Mouse (Mus musculus) hindbrain, embryonic 14.5 days (tissue): Measurements from ENCODE around the gene Ppib. TPM values are rescaled to one million over a fixed set of nuclear protein-coding genes. Genes with fewer than 3 reads are reported as not detected.
A peak's percentile ranks its signal among the peaks of the same experiment; 100 is the strongest.

Experiments
- ATAC-seq: fragments of 200-750 bp; cut with Nextera tagmentation; 2 replicates; pipeline ENCODE4 v1.8.0; 2017; ENCODE audit warnings: moderate number of reproducible peaks, mild to moderate bottlenecking, moderate TSS enrichment, moderate library complexity; ENCODE audit not compliant: low FRiP score
- DNase-seq: peaks from one replicate; pipeline ENCODE4 v3.0.0-alpha.2; 2015; ENCODE audit warnings: low spot score
- H3K27ac ChIP-seq: fragments of 300-500 bp; sonication (generic); 2 replicates; pipeline ENCODE4 v1.5.1; 2014; ENCODE audit warnings: mild to moderate bottlenecking, moderate library complexity
- H3K27me3 ChIP-seq: fragments of 300-500 bp; sonication (generic); 2 replicates; pipeline ENCODE4 v1.6.1; 2014; ENCODE audit warnings: mild to moderate bottlenecking, low read length, mixed read lengths; ENCODE audit not compliant: control insufficient read depth, insufficient read depth
- H3K36me3 ChIP-seq: fragments of 300-500 bp; sonication (generic); replicated peaks from 2 replicates; pipeline ENCODE4 v1.6.1; 2014; ENCODE audit not compliant: control insufficient read depth, insufficient read depth
- H3K4me1 ChIP-seq: fragments of 300-500 bp; sonication (generic); replicated peaks from 2 replicates; pipeline ENCODE4 v1.6.1; 2014; ENCODE audit warnings: antibody characterized with exemption, low read length, mixed read lengths; ENCODE audit not compliant: control insufficient read depth, insufficient read depth
- H3K4me2 ChIP-seq: fragments of 300-500 bp; sonication (generic); replicated peaks from 2 replicates; pipeline ENCODE4 v1.6.1; 2014; ENCODE audit warnings: mild to moderate bottlenecking, moderate library complexity
- H3K4me3 ChIP-seq: fragments of 300-500 bp; sonication (generic); replicated peaks from 2 replicates; pipeline ENCODE4 v1.5.1; 2014; ENCODE audit warnings: mild to moderate bottlenecking, low read length
- H3K9ac ChIP-seq: fragments of 300-500 bp; sonication (generic); 2 replicates; pipeline ENCODE4 v1.6.1; 2014
- H3K9me3 ChIP-seq: fragments of 300-500 bp; sonication (generic); 2 replicates; pipeline ENCODE4 v1.6.1; 2016; ENCODE audit warnings: low read length; ENCODE audit not compliant: control insufficient read depth
- WGBS: fragments of 180-500 bp; shearing (Covaris S2); extraction: QIAGEN DNeasy Blood & Tissue Kit; methylation state at CpG from one replicate; pipeline ENCODE4 v1.1.7; 2014; 5-methylcytosine and 5-hydroxymethylcytosine counted together
- polyA plus RNA-seq: library from polyadenylated mRNA; unstranded; fragments of >200 nt; fragmentation: Nextera tagmentation; extraction: Ambion mirVana; gene quantifications from 2 replicates; pipeline ENCODE4 v1.2.1, GENCODE M21; 2014

Gene Ppib
- polyA plus RNA-seq, 1 experiment from 2014 or later, result 387 TPM

DNA sequence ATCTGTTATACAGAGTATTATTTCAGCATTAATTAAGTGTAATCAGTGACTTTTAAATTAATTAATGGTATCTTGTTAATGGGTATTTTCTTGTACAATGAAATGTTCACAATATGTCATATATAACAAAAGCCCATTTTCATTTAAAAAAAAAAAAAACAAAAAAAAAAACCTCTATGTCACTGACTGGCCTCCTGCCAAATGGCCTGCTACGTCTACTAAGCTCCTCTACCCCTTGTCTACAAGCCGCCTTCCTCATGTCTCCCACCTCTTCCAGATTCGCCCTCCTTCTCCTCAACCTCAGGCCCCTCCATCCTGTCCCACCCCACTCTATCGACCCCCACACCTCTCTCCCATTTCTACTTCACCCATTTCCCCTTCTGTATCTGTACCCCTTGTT lies 8.5 kb upstream of the Ppib start:
- Histone ChIP-seq H3K9ac (no peak overlapping the region), H3K36me3 (no peaks in the 10 kb centered on the region), H3K4me1 (no peaks in the 10 kb centered on the region), H3K4me3 (no peak overlapping the region), H3K4me2 (no peak overlapping the region), H3K9me3 (no peaks in the 10 kb centered on the region), H3K27me3 (no peaks in the 10 kb centered on the region), H3K27ac (no peak overlapping the region)
- DNase-seq, result no peak
- ATAC-seq, result no peak
- 71% methylated on average over 4 of the region's 4 CpGs for whole genome bisulfite sequencing

DNA sequence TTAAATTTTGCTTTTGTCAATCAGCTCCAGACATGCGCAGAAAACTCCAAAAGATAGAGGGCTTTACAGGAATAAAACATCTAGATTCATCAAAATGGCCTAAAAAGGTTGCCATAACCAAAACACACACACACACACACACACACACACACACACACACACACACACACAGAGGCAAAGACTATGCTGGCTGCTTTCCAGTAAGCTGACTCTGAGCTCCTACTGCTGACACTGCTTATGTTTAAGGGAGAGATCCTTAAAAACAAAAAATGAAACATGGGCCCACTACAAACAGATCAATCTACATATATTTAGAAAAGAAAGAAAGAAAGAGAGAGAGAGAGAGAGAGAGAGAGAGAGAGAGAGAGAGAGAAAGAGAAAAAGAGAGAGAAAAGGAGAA lies 7.3 kb upstream of the Ppib start:
- DNase-seq, result no peak

DNA sequence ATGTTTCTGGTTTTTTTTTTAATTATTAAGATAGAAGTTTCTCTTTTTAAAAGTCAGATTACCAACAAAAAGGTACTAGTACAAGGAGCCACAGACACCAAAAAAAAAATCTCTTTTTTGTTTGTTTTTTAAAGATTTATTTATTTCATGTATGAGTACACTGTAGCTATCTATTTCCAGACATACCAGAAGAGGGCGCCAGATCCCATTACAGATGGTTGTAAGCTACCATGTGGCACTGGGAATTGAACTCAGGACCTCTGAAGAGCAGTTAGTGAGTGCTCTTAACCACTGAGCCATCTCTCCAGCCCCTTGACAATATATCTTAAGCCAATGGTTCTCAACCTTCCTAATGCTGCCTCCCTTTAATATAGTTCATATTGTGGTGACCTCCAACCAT lies 6.4 kb upstream of the Ppib start:
- ATAC-seq (no peak), DNase-seq (no peak)
- H3K9ac ChIP-seq, result no peak overlapping the region
- H3K27ac ChIP-seq, result no peak overlapping the region
- H3K36me3 ChIP-seq, result no peaks in the 10 kb centered on the region
- H3K4me2 ChIP-seq, result no peak overlapping the region
- WGBS, result 23% methylated on average over 1 of the region's 1 CpGs
- H3K27me3 ChIP-seq, result no peaks in the 10 kb centered on the region
- H3K4me3 ChIP-seq, result no peak overlapping the region
- H3K4me1 ChIP-seq, result no peaks in the 10 kb centered on the region
- no peaks in the 10 kb centered on the region for H3K9me3 ChIP-seq

More for the DNA sequence above, 7.3 kb upstream of the Ppib start:
- 91% methylated on average over 1 of the region's 1 CpGs for WGBS
- no peaks in the 10 kb centered on the region for H3K36me3 ChIP-seq
- H3K4me1 ChIP-seq, result no peaks in the 10 kb centered on the region
- H3K4me2 ChIP-seq, result no peak overlapping the region
- no peak overlapping the region for H3K4me3 ChIP-seq
- no peak for ATAC-seq
- H3K9ac ChIP-seq, result no peak overlapping the region
- H3K27me3 ChIP-seq, result no peaks in the 10 kb centered on the region
- no peaks in the 10 kb centered on the region for H3K9me3 ChIP-seq
- no peak overlapping the region for H3K27ac ChIP-seq

DNA sequence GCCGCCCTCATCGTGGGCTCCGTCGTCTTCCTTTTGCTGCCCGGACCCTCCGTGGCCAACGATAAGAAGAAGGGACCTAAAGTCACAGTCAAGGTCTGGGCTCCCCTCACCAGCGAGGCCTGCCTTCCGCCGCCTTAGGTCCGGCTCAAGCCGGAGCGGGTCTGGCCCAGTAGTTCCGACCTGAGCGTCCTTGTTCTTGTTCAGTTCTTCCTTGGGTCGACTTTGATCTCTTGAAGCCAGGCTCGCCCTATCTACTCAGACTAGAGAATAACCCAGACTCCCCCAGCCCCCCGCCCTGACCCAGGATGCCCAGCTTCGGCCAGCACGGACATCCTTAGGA lies 256 bp downstream of the Ppib start:
- peak overlapping the region; percentile 71 for H3K4me2 ChIP-seq
- H3K27ac ChIP-seq, result peak overlapping the region; percentile 87
- peak overlapping the region; percentile 84 for H3K9ac ChIP-seq
- peak overlapping the region; percentile 80 for H3K4me3 ChIP-seq
- no peaks in the 10 kb centered on the region for H3K9me3 ChIP-seq
- DNase-seq (no peak), ATAC-seq (peak; percentile 71)
- WGBS, result under 1% methylated on average over 20 of the region's 20 CpGs
- H3K36me3 ChIP-seq, result peaks cover 28% of the 10 kb centered on the region
- H3K4me1 ChIP-seq, result peaks cover 18% of the 10 kb centered on the region
- H3K27me3 ChIP-seq, result no peaks in the 10 kb centered on the region

DNA sequence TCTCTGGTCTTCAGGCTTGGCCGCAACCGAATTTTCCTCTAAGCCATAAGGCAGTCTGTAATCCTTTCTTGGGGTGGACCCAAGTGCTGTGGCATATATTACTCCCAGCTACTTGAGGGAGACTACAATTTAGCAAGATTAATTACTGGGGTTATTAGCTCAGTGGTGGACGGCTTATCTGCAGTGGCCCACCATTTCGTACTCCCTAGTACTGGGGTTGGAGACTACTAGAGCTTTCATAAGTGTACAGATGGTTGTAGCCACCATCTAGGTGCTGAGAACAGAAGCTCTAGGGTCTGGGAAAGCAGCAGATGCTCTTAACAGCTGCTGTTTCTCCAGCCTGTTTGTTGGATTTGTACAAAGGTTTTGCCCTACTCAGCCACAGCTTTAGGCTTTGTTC lies 964 bp downstream of the Ppib start:
- H3K36me3 ChIP-seq, result peaks cover 35% of the 10 kb centered on the region
- 24% methylated on average over 4 of the region's 4 CpGs for WGBS
- peak overlapping the region; percentile 80 for H3K4me3 ChIP-seq
- no peaks in the 10 kb centered on the region for H3K27me3 ChIP-seq
- peaks cover 18% of the 10 kb centered on the region for H3K4me1 ChIP-seq
- no peak overlapping the region for H3K27ac ChIP-seq
- peak overlapping the region; percentile 71 for H3K4me2 ChIP-seq
- H3K9ac ChIP-seq, result peak overlapping the region; percentile 84
- ATAC-seq (no peak), DNase-seq (no peak)
- H3K9me3 ChIP-seq, result no peaks in the 10 kb centered on the region

DNA sequence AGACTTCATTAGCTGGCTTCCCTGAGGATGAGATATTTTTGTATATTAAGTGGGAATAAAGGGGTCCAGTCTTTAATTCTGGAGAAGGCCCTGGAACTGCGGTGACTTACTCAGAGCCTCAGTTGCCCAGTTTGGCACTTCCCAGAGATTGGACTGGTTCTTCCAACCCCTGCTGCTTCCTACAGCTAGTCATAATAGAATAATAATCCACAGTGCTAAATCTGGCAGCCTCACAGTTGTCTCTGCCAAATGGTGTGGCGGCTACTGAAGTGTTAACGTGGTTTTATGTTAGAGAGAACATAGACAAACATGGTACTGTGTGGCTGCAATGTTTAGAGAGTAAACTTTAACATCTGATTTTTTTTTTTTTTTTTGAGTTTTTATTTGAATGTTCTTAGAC lies 1.6 kb downstream of the Ppib start:
- DNase-seq (no peak), ATAC-seq (no peak)
- H3K27me3 ChIP-seq, result no peaks in the 10 kb centered on the region
- peak overlapping the region; percentile 84; the same call in 1 of the 2 replicates for H3K9ac ChIP-seq
- WGBS, result 85% methylated on average over 3 of the region's 3 CpGs
- peak overlapping the region; percentile 71 for H3K4me2 ChIP-seq
- H3K9me3 ChIP-seq, result no peaks in the 10 kb centered on the region
- peaks cover 18% of the 10 kb centered on the region for H3K4me1 ChIP-seq
- H3K36me3 ChIP-seq, result peaks cover 41% of the 10 kb centered on the region
- peak overlapping the region; percentile 80; the same call in 1 of the 2 replicates for H3K4me3 ChIP-seq
- no peak overlapping the region for H3K27ac ChIP-seq

DNA sequence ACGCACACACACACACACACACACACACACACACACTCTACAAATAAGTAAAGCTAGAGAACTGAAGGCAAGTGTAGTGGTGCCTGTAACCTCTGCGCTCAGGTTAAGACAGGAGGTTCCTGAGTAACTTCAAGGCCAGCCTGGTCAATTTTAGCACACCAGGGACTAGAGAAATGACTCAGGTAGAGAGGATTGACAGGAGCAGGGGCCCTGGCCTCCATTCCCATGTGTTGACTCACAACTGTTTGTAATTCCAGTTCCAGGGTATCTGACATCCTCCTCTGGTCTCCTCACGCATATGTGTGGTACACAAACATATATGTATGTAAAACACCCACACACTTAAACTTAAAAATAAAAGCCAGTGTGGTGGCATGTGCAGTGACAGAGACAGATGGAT lies 3.4 kb downstream of the Ppib start:
- Histone ChIP-seq H3K27me3 (peaks cover 12% of the 10 kb centered on the region; the same call in 1 of the 2 replicates), H3K4me2 (no peak overlapping the region), H3K9me3 (no peaks in the 10 kb centered on the region), H3K9ac (no peak overlapping the region), H3K4me3 (no peak overlapping the region), H3K27ac (no peak overlapping the region), H3K4me1 (peaks cover 18% of the 10 kb centered on the region), H3K36me3 (peaks cover 50% of the 10 kb centered on the region)
- no peak for DNase-seq
- no peak for ATAC-seq
- WGBS, result 96% methylated on average over 3 of the region's 3 CpGs

DNA sequence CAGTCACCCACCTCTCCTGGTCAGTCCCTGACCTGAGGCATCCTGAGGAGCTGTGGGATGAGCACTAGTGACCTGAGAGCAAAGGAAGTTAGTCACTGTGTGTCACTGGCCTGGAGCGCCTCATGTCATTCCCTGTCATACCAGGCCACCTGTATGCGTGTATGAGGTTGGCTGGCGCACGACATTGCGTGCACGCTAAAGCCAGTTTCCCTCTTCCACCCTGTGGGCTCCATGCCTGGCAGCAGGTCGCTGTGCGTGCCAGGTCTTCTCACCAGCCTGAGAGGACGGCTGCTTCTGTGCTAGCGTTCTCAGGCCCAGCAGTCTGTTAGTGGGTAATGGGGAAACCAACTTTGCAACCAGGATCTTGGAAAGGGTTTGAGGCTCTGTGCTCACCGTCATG lies 4.3 kb downstream of the Ppib start:
- 97% methylated on average over 11 of the region's 11 CpGs for WGBS
- H3K27me3 ChIP-seq, result peaks cover 17% of the 10 kb centered on the region; the same call in 1 of the 2 replicates
- no peaks in the 10 kb centered on the region for H3K9me3 ChIP-seq
- no peak overlapping the region for H3K9ac ChIP-seq
- no peak overlapping the region for H3K4me2 ChIP-seq
- no peak overlapping the region for H3K4me3 ChIP-seq
- DNase-seq (no peak), ATAC-seq (no peak)
- H3K36me3 ChIP-seq, result peaks cover 50% of the 10 kb centered on the region
- no peak overlapping the region for H3K27ac ChIP-seq
- H3K4me1 ChIP-seq, result peaks cover 23% of the 10 kb centered on the region

DNA sequence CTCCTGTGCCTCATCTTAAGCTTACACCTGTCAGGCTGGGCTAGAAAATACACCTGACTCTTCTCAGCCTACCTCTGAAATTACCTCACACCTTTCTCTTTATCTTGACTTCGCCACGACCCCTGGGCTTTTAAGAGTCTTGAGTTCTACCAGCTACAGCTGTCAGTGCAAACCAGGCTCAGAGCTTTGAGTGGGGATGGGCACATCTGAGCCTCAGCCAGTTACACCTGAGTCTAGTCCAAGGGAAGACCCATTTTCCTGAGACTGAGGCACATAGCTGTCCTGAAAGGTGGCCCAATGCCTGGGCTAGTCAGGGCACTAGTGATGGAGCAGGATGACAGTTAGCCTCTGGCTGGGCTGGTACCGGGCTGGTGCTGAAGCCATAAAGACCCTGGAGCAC lies 6.8 kb downstream of the Ppib start:
- Histone ChIP-seq H3K27ac (no peak overlapping the region), H3K4me2 (no peak overlapping the region), H3K9ac (no peak overlapping the region), H3K36me3 (peaks cover 50% of the 10 kb centered on the region), H3K4me1 (peaks cover 8% of the 10 kb centered on the region), H3K27me3 (peaks cover 31% of the 10 kb centered on the region), H3K4me3 (no peak overlapping the region), H3K9me3 (no peaks in the 10 kb centered on the region)
- 85% methylated on average over 3 of the region's 3 CpGs for WGBS
- ATAC-seq, result no peak
- no peak for DNase-seq

DNA sequence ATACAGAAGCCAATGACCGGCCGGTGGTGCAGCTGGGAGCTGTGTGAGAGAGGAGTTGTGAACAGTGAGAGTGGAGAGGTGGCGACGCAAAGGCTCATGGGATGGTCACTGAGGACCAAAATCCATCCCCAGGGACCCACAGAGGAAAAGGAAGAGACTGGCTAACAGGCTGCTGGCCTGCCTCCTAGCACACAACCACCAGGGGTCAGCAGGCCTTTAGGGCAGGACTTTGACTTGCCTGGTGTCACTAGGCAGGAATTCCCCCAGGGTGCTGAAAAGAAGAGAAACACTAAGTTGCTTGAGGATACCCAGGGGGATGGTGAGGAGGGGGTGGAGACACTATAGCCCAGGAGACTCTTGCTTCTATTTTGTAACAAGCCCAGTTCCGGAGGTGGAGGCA lies 7.5 kb downstream of the Ppib start:
- Histone ChIP-seq H3K4me3 (no peak overlapping the region), H3K36me3 (peaks cover 46% of the 10 kb centered on the region), H3K27me3 (peaks cover 31% of the 10 kb centered on the region), H3K9me3 (no peaks in the 10 kb centered on the region), H3K4me1 (peaks cover 7% of the 10 kb centered on the region), H3K9ac (no peak overlapping the region), H3K4me2 (no peak overlapping the region), H3K27ac (no peak overlapping the region)
- ATAC-seq, result no peak
- peak; percentile 38 for DNase-seq
- WGBS, result 21% methylated on average over 5 of the region's 5 CpGs
